Mouse (Mus musculus): ENCODE measurements at regions not wholly inside any gene's neighbourhood (a gene's known extent, or its start where the extent isn't known, plus 50 kb on each side); places are given as distances from the start of the nearest gene placed in this dataset.
A peak's percentile ranks its signal among the peaks of the same experiment; 100 is the strongest.
"Not testable (repeated sequence)": the region's sequence is repeated elsewhere in the genome, so short reads cannot be mapped to it uniquely, and the experiment has no call there.

- DNase-seq (ENCODE audit: low spot score), result no peak
These were observed 288.8 kb downstream of the Dchs2 start for GRCm38 (mm10) chr3:83416536-83416935.

- DNase-seq (ENCODE audit: low spot score), result no peak
These were observed 296.5 kb downstream of the Dchs2 start for GRCm38 (mm10) chr3:83424267-83424666.

GRCm38 (mm10) chr3:83429376-83429775 lies 301.6 kb downstream of the Dchs2 start:
- no peak for DNase-seq (ENCODE audit: low spot score)

DNA sequence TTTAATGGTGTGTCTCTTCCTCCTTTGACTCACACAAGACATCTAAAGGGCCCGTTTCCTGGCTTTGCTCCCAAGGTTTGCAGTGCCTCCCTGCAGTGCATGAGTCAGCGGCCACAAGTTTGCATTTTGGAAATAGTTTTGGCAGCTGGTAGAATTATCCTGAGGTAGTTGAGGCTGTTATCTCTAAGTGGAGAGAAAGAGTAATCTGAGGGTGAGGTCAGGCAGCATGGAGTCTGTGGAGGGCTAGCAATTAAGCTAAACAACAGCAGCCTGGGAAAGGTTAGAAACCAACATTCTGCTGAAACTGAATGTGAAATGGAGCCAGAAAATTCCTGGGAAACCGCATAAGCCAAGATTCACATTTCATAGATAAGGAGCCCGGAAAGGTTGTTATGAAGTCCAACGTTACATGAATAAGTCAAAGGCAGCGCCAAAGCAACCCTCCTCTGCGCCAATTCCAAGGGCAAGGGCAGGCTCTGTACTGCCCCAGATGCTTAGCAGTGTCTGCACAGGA lies 318.5 kb downstream of the Dchs2 start:
- DNase-seq (ENCODE audit: low spot score), result peak; percentile 24

- DNase-seq (ENCODE audit: low spot score), result no peak
These were observed 315.5 kb upstream of the Sfrp2 start for GRCm38 (mm10) chr3:83450662-83451061.

DNA sequence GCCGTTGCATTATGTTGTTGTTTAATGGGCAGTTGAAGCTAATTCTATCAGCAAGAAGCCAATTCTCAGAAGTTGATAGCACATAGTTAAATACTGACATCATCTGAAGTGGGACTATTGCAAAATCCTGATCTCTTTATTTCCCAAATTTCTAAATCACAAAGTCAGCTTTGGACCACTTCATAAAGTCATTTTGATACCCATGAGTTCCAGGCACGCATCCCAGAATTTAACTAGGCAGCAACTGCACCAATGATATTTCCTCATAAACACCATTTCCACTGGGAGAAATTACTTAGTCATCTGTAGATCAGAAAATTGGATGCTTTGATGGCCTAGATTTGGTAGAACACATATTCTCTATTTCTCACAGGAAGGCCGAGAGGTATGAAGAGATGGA lies 314.8 kb upstream of the Sfrp2 start:
- DNase-seq (ENCODE audit: low spot score), result no peak

DNA sequence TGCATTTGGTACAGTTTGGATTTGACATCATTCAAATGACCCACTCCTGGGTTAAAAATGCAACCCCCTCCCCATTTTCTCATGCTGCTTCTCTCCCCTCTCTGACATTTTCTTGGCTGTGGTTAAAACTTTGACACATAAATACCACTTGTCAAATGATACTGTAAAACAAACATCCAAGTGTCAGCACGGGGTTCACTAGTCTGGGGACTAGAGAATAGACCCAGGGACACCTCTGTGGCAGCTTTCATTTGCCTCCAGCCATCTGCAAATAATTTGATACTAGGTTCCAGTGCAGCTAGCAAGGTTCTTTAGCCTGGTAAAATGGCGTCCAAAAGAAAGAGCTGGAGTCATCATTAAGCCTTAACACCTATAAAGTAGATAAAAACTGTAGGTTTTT lies 312.7 kb upstream of the Sfrp2 start:
- DNase-seq (ENCODE audit: low spot score), result no peak

- DNase-seq (ENCODE audit: low spot score), result no peak
These were observed 307.7 kb upstream of the Sfrp2 start for GRCm38 (mm10) chr3:83458450-83458849.

DNA sequence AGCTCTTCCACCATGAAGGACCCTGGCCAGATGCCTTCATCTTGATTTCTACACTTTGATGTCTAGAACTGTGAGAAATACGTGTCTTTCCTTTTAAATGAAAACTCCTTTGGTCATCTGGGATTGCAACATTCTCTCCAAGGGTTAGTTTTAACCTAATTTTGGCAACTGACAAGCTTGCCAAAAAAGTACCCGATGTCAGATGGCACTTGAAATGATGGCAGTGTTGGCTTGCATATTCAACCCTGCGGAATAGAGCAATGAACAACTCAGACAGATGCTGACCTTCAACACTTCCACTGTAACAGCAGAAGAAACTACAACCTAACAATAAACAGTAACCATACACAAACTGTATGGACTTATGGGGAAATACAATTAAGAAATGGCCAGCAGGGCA lies 286.9 kb upstream of the Sfrp2 start:
- no peak for DNase-seq (ENCODE audit: low spot score)

GRCm38 (mm10) chr3:83480176-83480575 lies 285.9 kb upstream of the Sfrp2 start:
- DNase-seq (ENCODE audit: low spot score), result no peak

DNA sequence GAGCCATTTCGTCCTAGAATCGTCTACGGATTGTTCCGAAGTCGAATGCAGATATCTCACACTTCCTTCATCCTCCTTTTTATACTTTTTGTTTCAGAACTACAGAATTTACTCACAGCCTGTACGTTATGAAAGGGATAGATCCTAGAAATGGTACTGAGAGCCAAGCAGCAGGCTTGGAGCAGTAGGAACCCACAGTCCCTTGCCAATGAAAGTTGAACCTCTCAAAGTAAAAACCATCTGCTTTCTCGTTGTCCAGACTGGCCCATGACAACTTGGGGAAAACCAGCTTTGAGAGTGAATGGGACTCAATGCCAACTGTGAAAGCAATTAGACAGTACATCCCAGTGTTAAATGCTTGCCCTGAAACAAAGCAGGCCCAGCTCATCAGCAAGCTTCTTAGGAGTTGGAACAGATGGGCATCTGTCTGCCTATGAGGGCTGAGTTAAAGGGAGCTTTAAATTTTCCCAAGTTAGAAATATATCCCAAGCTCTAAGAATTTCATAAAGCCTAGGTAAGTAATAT lies 279.9 kb upstream of the Sfrp2 start:
- no peak for DNase-seq (ENCODE audit: low spot score)

DNA sequence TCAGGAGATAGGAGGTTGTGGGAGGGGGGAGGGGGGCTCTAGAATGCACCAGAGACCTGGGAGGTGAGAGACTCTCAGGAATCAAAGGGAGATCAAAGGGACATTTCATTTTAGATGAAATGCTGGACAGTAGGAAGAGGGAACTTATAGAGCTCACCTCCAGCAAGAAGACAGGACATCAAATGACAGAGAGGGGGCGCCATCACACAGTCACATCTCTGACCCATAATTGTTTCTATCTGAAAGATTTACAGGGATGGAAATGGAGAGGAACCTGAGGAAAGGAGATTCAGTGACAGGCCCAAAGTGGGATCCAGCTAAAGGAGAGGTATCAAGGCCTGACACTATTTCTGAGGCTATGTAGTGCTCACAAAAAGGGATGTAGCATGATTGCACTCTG lies 270.5 kb upstream of the Sfrp2 start:
- no peak for DNase-seq (ENCODE audit: low spot score)

DNA sequence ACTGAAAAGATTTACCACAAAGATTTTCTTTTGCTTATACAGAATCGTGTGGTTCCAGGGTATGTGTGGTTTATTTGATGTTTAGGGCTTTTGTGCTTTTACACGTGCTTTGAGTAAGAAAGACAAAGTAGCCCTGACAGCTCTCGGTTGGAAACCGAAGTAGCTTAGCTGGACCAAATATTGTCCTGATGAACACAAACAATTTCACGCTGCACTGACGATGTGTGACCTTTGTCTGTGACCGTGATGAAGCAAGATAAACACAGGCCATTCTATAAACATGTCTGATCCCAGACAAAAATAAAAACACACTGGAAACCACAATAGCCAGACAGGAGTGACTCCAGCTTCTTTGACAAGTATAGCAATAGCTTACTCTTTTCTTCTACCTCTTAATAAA lies 262.2 kb upstream of the Sfrp2 start:
- no peak for DNase-seq (ENCODE audit: low spot score)

- no peak for DNase-seq (ENCODE audit: low spot score)
These were observed 249.5 kb upstream of the Sfrp2 start for GRCm38 (mm10) chr3:83516614-83517013.

- no peak for DNase-seq (ENCODE audit: low spot score)
These were observed 248.0 kb upstream of the Sfrp2 start for GRCm38 (mm10) chr3:83517914-83518635.

GRCm38 (mm10) chr3:83530243-83530847 lies 235.8 kb upstream of the Sfrp2 start:
- DNase-seq (ENCODE audit: low spot score), result no peak

- DNase-seq (ENCODE audit: low spot score), result not testable (repeated sequence)
These were observed 229.5 kb upstream of the Sfrp2 start for GRCm38 (mm10) chr3:83536624-83537023.

DNA sequence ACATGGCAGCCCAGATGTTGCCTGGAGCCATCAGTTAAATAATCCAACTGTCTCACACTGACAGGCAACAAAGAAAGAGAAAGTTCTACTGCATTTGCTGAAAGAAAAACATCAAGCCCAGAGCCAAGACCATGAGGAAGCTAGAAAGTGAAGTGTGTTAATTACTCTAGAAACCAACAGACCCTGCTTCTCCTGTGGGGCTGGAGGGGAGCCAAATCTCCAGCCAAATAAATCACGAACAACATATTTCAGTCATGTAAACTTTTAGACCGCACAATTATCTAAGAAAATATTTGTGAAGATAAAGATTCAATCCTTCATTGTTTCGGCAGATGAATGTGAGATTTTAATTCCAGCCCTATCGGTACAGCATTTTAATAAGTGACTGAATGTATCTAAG lies 228.9 kb upstream of the Sfrp2 start:
- no peak for DNase-seq (ENCODE audit: low spot score)

DNA sequence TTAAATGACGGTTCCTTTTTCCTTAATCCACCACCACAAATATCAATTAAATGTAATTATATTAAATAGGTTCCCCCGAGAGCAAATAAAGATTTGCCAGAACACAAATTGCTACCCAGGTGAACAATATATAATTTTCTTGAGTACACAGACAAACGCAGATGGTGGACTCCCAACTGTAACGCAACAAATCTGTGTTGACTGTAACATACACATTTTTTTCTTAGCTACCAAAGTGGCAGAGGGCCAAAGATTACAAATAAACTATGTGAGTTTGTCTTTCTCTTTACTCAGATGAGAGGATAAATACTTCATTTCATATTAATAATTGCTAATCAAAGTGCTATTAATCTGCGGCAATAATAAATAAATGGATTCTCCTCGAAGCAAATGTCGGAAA lies 228.4 kb upstream of the Sfrp2 start:
- DNase-seq (ENCODE audit: low spot score), result no peak

GRCm38 (mm10) chr3:83538898-83539297 lies 227.2 kb upstream of the Sfrp2 start:
- no peak for DNase-seq (ENCODE audit: low spot score)

- no peak for DNase-seq (ENCODE audit: low spot score)
These were observed 224.9 kb upstream of the Sfrp2 start for GRCm38 (mm10) chr3:83540997-83541932.

DNA sequence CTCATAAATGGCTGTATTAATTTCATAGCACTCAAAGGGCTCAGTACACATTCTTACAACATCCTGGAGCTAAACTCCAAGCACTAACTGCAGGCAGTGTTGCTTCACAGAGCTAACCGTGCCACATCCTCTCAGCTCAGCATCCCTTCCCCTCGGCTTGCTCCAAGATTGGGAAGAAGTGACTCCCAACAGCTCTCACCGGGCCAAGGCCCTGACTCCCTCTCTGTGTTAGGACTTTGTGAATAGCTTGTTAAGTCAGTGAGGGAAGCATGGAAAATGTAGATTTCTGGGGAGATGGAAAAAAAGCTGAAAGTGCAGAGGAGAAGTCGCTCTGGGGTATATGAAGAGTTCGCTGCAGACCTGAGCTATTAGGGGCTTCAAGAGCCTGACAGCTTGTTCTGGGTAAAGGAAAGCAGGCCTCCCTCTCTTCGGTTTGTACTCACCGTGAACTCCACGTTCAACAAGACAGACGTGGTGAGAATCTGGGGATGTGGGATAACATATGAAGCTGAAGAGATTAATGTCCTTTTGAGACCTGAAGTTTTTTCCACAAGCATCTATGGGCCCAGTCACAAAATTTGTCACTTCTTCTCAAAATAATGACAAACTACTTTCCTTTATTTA lies 213.5 kb upstream of the Sfrp2 start:
- DNase-seq (ENCODE audit: low spot score), result no peak
